Mouse (Mus musculus): ENCODE results near the gene Mnat1.
A peak's percentile ranks its signal among the peaks of the same experiment; 100 is the strongest.

Mnat1 gene

GRCm38 (mm10) chr12:73123093-73124041 lies at the start of gene Mnat1:
Gene Mnat1 (plus strand): TSS chr12:73123717.
- DNase-seq = peak; percentile 93

DNA sequence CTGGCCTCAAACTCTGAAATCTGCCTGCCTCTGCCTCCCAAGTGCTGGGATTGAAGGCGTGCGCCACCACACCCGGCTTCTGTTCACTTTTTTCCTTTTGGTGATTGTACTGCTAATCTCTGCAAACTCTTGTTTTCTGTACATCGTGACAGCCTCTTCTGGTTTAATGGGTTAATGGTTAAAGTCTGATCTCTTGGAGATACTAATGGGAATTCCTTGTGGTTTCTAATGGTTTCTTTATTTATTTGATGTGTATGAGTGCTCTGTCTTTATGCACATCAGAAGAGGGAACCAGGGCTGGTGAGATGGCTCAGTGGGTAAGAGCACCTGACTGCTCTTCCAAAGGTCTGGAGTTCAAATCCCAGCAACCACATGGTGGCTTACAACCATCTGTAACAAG lies 41.7 kb upstream of the Mnat1 start:
- peak; percentile 22 for DNase-seq

DNA sequence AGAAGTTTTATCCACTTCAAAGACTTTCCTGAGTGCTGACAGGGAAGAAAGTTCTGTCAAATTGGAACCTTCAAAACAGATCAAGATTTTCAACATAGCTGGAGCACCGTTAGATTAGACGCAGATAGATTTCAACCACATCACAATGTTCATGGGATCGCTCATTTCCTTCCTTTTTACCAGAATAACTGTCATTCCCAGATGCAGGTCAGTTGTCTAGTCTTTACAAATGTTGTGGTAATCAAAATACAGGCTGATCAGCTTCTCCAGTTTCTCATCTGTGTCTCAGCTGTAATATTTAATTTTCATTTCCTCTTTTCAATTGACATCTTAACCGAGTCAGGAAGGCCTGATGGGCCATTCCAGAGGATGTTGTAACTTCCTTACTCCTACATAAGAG lies 39.7 kb upstream of the Mnat1 start:
- peak; percentile 14 for DNase-seq

- peak; percentile 15 for DNase-seq
These were observed 37.5 kb upstream of the Mnat1 start for GRCm38 (mm10) chr12:73085739-73086630.

DNA sequence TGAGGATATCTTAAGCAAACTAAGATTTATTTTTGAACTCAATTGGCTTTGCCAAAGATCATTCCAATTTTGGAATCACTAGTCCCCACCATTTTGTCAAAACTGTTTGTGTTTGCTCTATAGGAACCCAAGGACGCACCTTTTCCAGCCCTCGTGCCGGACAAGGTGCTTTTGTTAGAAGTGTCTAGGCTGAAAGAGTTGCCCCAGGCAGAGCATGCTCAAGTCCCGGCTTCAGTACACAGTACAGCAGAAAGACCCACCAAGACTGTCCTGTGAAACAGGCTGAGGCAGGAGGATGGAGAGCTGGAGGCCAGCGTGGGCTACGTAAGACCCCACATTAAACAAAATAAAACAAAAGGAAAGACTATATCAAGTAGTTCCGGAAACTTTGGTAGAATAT lies 36.4 kb upstream of the Mnat1 start:
- peak; percentile 64 for DNase-seq

DNA sequence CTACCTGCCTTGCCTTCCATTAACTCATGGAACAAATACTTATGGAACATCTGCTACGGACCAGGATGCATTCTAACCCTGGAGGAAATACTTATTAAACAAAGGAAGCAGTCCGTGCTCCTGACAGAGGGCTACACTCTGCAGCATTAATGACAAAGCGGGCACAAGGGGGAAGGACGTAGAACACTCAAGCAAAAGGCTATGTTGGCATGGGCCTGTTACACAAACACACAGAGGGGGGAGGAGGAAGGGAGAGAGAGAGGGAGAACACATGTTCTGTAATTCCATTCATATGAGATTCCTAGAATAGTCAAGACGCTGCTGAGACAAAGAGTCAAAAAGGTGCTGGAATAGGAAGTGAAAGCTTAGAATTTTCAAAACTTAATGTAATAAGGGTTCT lies 35.0 kb upstream of the Mnat1 start:
- peak; percentile 79 for DNase-seq

- DNase-seq = peak; percentile 18
These were observed 34.6 kb upstream of the Mnat1 start for GRCm38 (mm10) chr12:73088911-73089310.

- DNase-seq = peak; percentile 58
These were observed 32.7 kb upstream of the Mnat1 start for GRCm38 (mm10) chr12:73090672-73091335.

DNA sequence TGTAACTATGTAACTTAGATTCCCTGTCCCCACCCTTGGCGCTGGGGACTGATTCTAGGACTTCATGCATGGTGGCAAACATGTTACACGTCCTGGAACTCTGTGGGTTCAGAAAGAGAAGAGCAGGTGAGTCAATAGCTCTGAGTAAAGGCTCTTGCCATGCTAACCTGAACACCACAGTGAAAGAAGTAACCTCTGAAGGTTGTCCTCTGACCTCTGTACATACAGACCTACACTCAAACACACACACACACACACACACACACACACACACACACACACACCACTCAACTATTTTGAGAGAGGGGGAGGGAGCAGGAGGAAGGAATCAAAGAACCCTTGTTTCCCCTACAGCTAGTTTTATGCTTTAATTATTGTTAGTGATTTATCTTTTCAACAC lies 29.3 kb upstream of the Mnat1 start:
- DNase-seq = no peak

- peak; percentile 48 for DNase-seq
These were observed 28.9 kb upstream of the Mnat1 start for GRCm38 (mm10) chr12:73094605-73095004.

GRCm38 (mm10) chr12:73096177-73096576 lies 27.3 kb upstream of the Mnat1 start:
- peak; percentile 61 for DNase-seq

GRCm38 (mm10) chr12:73098593-73098992 lies 24.9 kb upstream of the Mnat1 start:
- DNase-seq = peak; percentile 68

GRCm38 (mm10) chr12:73103713-73104112 lies 19.8 kb upstream of the Mnat1 start:
- DNase-seq = peak; percentile 84

GRCm38 (mm10) chr12:73107821-73108220 lies 15.7 kb upstream of the Mnat1 start:
- no peak for DNase-seq

GRCm38 (mm10) chr12:73110431-73111111 lies 12.9 kb upstream of the Mnat1 start:
- no peak for DNase-seq

- DNase-seq = no peak
These were observed 11.8 kb upstream of the Mnat1 start for GRCm38 (mm10) chr12:73111561-73112325.

DNA sequence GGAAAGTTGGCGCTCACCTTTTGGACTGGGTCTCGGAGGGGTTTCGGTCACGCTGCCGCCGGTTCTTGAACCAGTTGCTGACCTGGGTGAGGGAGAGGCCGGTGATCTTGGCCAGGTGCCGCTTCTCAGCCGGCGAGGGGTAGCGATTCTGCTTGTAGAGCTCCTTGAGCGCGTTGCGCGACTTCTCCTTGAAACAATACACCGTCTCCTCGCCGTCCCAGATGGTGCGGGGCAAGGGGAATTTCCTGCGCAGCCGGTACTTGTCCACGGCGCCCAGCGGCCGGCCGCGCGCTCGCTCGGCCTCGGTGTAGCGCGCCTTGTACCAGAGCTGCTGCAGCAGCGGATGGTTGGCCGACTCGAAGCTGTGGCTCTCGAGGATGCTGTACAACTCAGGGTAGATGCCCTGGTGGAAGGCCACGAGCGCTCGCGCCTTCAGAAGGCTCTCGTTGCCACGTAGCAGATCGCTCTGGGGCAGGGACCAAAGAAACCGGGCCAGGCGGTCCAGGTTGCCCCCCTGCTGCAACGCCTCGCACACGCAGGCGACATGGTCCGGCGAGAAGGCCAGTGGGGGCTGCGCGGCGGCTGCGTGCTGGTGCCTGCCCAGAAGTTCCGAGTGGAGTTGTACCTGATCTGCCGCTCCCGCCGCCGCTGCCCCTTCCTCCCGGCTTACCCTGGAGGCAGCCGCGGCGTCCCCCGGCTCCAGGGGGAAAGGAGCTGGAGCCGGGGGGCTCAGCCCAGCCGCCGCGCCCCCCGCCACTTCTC lies 11.0 kb upstream of the Mnat1 start:
- peak; percentile 92 for DNase-seq

GRCm38 (mm10) chr12:73113196-73113595 lies 10.3 kb upstream of the Mnat1 start, which contains the start of gene Six4:
Gene Six4 (minus strand): TSS chr12:73113456.
- DNase-seq = peak; percentile 97

- no peak for DNase-seq
These were observed 1.7 kb downstream of the Mnat1 start for GRCm38 (mm10) chr12:73125250-73125649.

DNA sequence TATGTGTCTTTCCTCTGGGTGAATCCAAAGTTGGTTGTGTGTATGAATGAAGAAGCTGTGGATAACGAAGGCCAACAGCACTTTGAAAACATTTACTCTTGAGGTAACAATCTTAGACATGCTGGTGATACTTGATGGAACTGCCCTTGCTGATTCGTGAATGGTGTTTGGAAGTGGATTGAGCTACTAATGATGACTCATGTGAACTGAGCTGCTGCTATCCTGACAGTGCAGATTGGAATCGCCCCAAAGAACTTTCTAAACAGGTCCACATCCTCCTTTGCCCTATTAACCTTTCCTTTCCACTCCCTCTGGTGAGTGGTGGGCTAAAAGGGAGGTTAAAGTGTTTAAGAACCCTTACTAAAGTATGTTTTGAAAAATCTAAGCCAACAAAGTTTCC lies 17.2 kb downstream of the Mnat1 start:
- DNase-seq = no peak

GRCm38 (mm10) chr12:73147236-73147635 lies 23.7 kb downstream of the Mnat1 start:
- no peak for DNase-seq
